Mouse (Mus musculus): ENCODE measurements around the gene G6pc2. TPM values are rescaled to one million over a fixed set of nuclear protein-coding genes. Genes with fewer than 3 reads are reported as not detected.
A peak's percentile ranks its signal among the peaks of the same experiment; 100 is the strongest.

The G6pc2 gene
- total RNA-seq, 2 experiments from 2014 or later, result not detected

- intact Hi-C loops (cut with DNase I), result no loop called here
- no peak overlapping the region for H3K27ac ChIP-seq
- TF ChIP-seq CTCF (IDR thresholded peaks at IDR 0.05), result peak; percentile 35
Measured at GRCm38 (mm10) chr2:69275875-69276274, 65.0 kb downstream of the G6pc2 start.

More at GRCm38 (mm10) chr2:69275875-69276274, 65.0 kb downstream of the G6pc2 start:
- DNase-seq, result no peak
- H3K4me3 ChIP-seq, result no peak overlapping the region

Other genes with a start within 250 kb of the G6pc2 start
- gene Nostrin, start 75.3 kb upstream of the G6pc2 start, total RNA-seq (2021), result 1 to 10 TPM; 1.2 to 2.1 TPM
- gene Spc25, start 4.9 kb upstream of the G6pc2 start, total RNA-seq (2021), result under 1 TPM; 0.36 to 0.99 TPM
- gene Abcb11, start 131.5 kb downstream of the G6pc2 start, total RNA-seq (2021), result not detected
- not detected for gene Dhrs9, start 169.4 kb downstream of the G6pc2 start, total RNA-seq (2021)